Mouse (Mus musculus): Measurements from ENCODE around the gene Xirp1. TPM values are rescaled to one million over a fixed set of nuclear protein-coding genes. Genes with fewer than 3 reads are reported as not detected.

The Xirp1 gene
- polyA plus RNA-seq, 1 experiment from 2014 or later, result 38.2 TPM

DNA sequence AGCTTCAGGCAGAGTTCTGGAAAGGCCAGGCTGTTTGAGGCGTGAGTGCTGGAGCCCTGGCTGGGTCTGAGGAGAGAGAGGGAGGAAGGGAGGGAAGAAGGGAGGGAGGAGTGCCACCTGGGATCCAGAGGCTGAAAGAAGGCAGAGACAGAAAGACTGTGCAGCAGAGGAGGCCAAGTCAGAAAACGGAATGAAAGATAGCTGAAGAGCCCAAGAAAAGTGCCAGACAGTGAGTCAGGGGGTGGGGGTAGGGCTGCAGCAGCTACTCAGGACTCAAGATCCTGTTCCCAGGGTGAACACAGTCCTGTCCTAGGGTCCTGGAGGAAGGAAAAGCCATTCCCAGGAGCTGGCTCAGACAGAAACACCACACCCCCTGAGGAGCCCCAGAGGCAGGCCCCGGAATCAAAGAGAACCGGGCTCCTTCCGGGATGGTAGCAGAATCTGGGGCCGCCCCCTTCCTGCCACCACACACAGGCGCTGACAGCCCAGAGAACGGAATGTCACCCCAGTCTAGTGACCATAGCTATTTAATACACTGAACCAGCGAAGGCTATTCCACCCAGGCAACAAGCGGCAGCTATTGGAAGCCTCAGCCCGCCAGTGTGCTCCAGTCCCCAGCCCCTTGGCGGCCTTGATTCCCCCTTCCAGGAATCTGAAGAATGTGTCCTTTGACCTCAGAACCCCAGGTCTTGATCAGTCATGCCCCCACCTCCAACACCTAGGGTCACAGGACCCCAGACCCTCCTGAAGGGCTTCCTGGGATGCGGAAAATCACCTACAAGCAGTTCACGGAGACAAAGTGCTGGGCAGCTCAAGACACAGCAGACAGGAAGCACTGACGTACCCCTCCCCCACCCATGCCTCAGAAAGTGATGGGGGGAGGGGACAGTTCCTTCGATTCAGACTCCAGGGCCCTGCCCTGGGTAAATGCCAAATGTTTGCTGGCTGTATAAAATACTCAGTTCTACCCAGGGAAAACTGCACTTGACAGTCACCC lies 41.9 kb downstream of the Xirp1 start:
- Histone ChIP-seq H3K9me3 (replicated peaks; ENCODE audit: control insufficient read depth, low read length) (no peaks in the 10 kb centered on the region), H3K36me3 (ENCODE audit: control insufficient read depth, insufficient read depth, low read length) (no peaks in the 10 kb centered on the region), H3K27me3 (ENCODE audit: control insufficient read depth, insufficient read depth, low read length) (no peaks in the 10 kb centered on the region), H3K9ac (ENCODE audit: low read depth, low read length) (peak overlapping the region; percentile 66), H3K27ac (ENCODE audit: low read depth, low read length) (peak overlapping the region; percentile 98), H3K4me3 (ENCODE audit: low read depth, low read length) (peak overlapping the region; percentile 75), H3K4me1 (ENCODE audit: control insufficient read depth, insufficient read depth, low read length) (peaks cover 74% of the 10 kb centered on the region), H3K4me2 (peak overlapping the region; percentile 95)
- 0% methylated on average over 16 of the region's 16 CpGs for WGBS (ENCODE audit: insufficient replicate concordance)
- peak; percentile 27; the same call in 1 of the 2 replicates for ATAC-seq (replicated peaks; ENCODE audit: insufficient number of reproducible peaks, low FRiP score, low TSS enrichment)

DNA sequence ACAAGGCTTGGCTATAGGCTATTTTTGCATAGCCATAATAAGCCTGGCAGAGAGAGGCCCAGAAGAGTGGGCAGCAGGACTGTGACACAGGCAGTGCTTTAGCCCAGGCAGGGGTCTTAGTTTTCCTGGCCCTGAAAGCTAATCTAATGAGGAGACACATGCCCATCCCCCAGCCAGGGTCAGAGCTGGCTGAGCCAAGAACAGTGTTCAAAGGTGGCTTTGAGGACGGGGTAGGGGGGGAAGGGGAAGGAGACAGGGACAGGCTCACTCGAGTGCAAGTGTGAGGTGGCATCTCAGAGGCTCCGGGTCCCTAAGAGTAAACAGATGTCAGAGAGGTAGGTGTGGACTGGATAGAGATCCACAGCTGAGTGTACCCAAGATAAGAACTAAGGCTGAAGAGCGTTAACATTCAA lies 42.6 kb downstream of the Xirp1 start:
- no peaks in the 10 kb centered on the region for H3K27me3 ChIP-seq (ENCODE audit: control insufficient read depth, insufficient read depth, low read length)
- no peaks in the 10 kb centered on the region for H3K36me3 ChIP-seq (ENCODE audit: control insufficient read depth, insufficient read depth, low read length)
- no peaks in the 10 kb centered on the region for H3K9me3 ChIP-seq (replicated peaks; ENCODE audit: control insufficient read depth, low read length)
- H3K4me2 ChIP-seq, result peak overlapping the region; percentile 95
- ATAC-seq (replicated peaks; ENCODE audit: insufficient number of reproducible peaks, low FRiP score, low TSS enrichment), result 0 out of 2 replicates have a peak, but pooled peaks have one; percentile 0
- peak overlapping the region; percentile 98 for H3K27ac ChIP-seq (ENCODE audit: low read depth, low read length)
- H3K9ac ChIP-seq (ENCODE audit: low read depth, low read length), result peak overlapping the region; percentile 66
- 3% methylated on average over 4 of the region's 4 CpGs for WGBS (ENCODE audit: insufficient replicate concordance)
- H3K4me1 ChIP-seq (ENCODE audit: control insufficient read depth, insufficient read depth, low read length), result peaks cover 76% of the 10 kb centered on the region
- peak overlapping the region; percentile 75 for H3K4me3 ChIP-seq (ENCODE audit: low read depth, low read length)

DNA sequence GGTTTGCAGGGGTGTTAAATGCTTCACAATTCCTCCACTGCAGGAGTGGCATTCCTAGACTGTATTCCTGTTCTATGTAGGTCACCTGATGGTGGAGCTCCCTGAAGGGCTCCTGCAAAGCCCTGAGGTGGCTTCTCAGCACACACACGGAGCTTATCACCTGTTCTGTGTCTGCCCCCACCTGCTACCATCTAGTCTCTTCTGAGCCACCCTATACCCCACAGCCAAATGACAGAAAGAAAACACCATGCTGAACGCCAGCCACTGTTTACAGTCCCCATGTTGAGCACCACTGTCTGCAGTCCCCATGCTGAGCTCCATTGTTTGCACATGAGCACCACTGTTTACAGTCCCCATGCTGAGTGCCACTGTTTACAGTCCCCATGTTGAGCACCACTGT lies 43.6 kb downstream of the Xirp1 start:
- H3K4me1 ChIP-seq (ENCODE audit: control insufficient read depth, insufficient read depth, low read length), result peaks cover 74% of the 10 kb centered on the region
- H3K4me2 ChIP-seq, result no peak overlapping the region
- H3K9ac ChIP-seq (ENCODE audit: low read depth, low read length), result no peak overlapping the region
- WGBS (ENCODE audit: insufficient replicate concordance), result 47% methylated on average over 2 of the region's 2 CpGs
- no peaks in the 10 kb centered on the region for H3K9me3 ChIP-seq (replicated peaks; ENCODE audit: control insufficient read depth, low read length)
- ATAC-seq (replicated peaks; ENCODE audit: insufficient number of reproducible peaks, low FRiP score, low TSS enrichment), result no peak
- H3K4me3 ChIP-seq (ENCODE audit: low read depth, low read length), result no peak overlapping the region
- peaks cover 5% of the 10 kb centered on the region; the same call in 1 of the 2 replicates for H3K36me3 ChIP-seq (ENCODE audit: control insufficient read depth, insufficient read depth, low read length)
- no peaks in the 10 kb centered on the region for H3K27me3 ChIP-seq (ENCODE audit: control insufficient read depth, insufficient read depth, low read length)
- no peak overlapping the region for H3K27ac ChIP-seq (ENCODE audit: low read depth, low read length)

DNA sequence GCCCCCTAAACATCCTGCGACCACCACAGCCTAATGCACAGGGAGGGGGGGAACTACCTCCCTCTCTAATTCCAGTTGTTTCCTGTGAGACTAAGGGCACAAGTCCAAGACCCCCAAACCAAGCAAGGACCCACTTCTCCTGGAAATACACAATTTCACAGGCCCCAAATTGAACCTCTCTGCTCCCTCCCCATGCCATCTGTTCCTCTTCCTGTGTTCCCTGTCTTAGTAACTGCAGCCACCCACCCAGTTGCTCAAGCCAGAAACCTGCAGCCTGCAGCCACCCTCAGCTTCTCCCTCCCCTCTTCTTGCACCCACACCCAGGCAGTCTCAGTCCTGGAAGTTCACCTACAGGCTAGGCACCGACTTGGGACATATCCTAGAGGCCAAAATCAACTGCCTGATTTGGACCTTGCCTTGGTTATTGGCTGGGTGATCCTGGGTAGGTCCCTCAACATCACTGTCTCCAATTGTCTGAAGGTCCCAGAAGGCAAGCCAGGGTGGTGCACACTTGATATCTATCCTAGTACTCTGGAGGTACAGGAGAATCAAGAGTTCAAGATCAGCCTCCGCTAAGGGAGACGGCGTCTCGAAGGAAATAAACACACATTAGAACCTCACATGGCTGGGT lies 44.5 kb downstream of the Xirp1 start:
- no peak overlapping the region for H3K27ac ChIP-seq (ENCODE audit: low read depth, low read length)
- WGBS (ENCODE audit: insufficient replicate concordance), result 78% methylated on average over 6 of the region's 6 CpGs
- H3K27me3 ChIP-seq (ENCODE audit: control insufficient read depth, insufficient read depth, low read length), result no peaks in the 10 kb centered on the region
- peaks cover 7% of the 10 kb centered on the region for H3K36me3 ChIP-seq (ENCODE audit: control insufficient read depth, insufficient read depth, low read length)
- no peak overlapping the region for H3K4me2 ChIP-seq
- no peak overlapping the region for H3K9ac ChIP-seq (ENCODE audit: low read depth, low read length)
- H3K4me3 ChIP-seq (ENCODE audit: low read depth, low read length), result no peak overlapping the region
- H3K4me1 ChIP-seq (ENCODE audit: control insufficient read depth, insufficient read depth, low read length), result peaks cover 66% of the 10 kb centered on the region
- no peaks in the 10 kb centered on the region for H3K9me3 ChIP-seq (replicated peaks; ENCODE audit: control insufficient read depth, low read length)
- no peak for ATAC-seq (replicated peaks; ENCODE audit: insufficient number of reproducible peaks, low FRiP score, low TSS enrichment)

DNA sequence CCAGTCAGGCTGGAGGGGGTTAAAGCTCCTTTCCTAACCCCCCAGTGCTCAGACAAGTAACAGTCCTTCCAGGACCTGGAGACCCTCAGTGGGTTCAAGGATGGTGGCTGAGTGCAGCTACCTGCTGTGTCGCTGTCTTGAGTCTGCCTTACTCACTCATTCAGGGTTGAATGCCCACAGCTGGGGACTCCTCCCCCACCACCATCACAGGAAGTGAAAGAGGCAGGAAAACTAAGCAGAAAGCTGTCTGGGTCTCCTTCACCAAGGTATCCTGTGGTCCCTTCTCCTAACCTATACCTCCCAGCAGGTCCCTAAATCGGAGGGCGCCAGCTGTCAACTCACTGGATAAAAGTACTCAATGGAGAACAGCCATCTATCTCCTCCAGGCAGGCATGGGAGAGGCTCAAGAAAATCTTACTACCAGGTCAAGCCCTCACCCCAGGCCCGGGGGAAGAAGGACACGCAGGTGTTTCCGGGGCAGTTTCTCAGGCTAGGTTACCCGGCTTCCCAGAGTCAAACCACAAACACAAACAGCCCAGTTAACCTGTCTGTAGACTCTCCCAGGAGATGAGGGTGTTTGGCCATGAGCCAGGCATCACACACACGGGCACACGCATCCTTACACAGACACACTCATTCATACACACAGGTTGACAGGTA lies 45.1 kb downstream of the Xirp1 start:
- Histone ChIP-seq H3K27me3 (ENCODE audit: control insufficient read depth, insufficient read depth, low read length) (no peaks in the 10 kb centered on the region), H3K4me2 (peak overlapping the region; percentile 20), H3K4me3 (ENCODE audit: low read depth, low read length) (no peak overlapping the region), H3K4me1 (ENCODE audit: control insufficient read depth, insufficient read depth, low read length) (peaks cover 66% of the 10 kb centered on the region), H3K9me3 (replicated peaks; ENCODE audit: control insufficient read depth, low read length) (no peaks in the 10 kb centered on the region), H3K27ac (ENCODE audit: low read depth, low read length) (peak overlapping the region; percentile 48), H3K9ac (ENCODE audit: low read depth, low read length) (no peak overlapping the region), H3K36me3 (ENCODE audit: control insufficient read depth, insufficient read depth, low read length) (peaks cover 14% of the 10 kb centered on the region)
- ATAC-seq (replicated peaks; ENCODE audit: insufficient number of reproducible peaks, low FRiP score, low TSS enrichment), result no peak
- 46% methylated on average over 9 of the region's 9 CpGs for WGBS (ENCODE audit: insufficient replicate concordance)

DNA sequence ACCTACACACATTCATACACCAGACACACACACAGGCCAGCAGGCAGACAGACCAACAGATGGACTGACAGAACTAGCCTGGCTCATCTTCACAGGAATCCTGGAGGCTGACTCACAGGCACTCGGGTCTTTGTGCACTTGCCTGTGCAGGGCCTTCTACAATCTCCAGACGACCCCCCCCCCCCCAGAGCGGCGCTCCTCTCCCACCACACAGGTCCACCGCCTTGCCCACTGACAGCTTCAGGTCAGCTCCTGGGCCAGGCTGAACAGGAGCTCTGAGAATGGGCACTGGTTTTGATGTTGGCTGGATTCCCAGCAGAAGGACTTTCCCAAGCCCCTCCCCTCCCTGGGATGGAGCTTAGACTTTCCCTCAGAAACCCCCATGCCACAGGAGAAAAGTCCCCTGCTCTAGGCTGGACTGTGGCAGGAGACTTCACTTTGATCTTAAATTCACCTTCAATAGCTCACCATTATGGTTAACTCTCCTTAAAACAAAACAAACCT lies 45.8 kb downstream of the Xirp1 start:
- Histone ChIP-seq H3K27me3 (ENCODE audit: control insufficient read depth, insufficient read depth, low read length) (no peaks in the 10 kb centered on the region), H3K9me3 (replicated peaks; ENCODE audit: control insufficient read depth, low read length) (no peaks in the 10 kb centered on the region), H3K27ac (ENCODE audit: low read depth, low read length) (peak overlapping the region; percentile 48), H3K4me3 (ENCODE audit: low read depth, low read length) (no peak overlapping the region), H3K4me2 (peak overlapping the region; percentile 20), H3K36me3 (ENCODE audit: control insufficient read depth, insufficient read depth, low read length) (peaks cover 18% of the 10 kb centered on the region), H3K4me1 (ENCODE audit: control insufficient read depth, insufficient read depth, low read length) (peaks cover 62% of the 10 kb centered on the region), H3K9ac (ENCODE audit: low read depth, low read length) (peak overlapping the region; percentile 40; the same call in 1 of the 2 replicates)
- ATAC-seq (replicated peaks; ENCODE audit: insufficient number of reproducible peaks, low FRiP score, low TSS enrichment), result no peak
- 22% methylated on average over 5 of the region's 5 CpGs for WGBS (ENCODE audit: insufficient replicate concordance)

DNA sequence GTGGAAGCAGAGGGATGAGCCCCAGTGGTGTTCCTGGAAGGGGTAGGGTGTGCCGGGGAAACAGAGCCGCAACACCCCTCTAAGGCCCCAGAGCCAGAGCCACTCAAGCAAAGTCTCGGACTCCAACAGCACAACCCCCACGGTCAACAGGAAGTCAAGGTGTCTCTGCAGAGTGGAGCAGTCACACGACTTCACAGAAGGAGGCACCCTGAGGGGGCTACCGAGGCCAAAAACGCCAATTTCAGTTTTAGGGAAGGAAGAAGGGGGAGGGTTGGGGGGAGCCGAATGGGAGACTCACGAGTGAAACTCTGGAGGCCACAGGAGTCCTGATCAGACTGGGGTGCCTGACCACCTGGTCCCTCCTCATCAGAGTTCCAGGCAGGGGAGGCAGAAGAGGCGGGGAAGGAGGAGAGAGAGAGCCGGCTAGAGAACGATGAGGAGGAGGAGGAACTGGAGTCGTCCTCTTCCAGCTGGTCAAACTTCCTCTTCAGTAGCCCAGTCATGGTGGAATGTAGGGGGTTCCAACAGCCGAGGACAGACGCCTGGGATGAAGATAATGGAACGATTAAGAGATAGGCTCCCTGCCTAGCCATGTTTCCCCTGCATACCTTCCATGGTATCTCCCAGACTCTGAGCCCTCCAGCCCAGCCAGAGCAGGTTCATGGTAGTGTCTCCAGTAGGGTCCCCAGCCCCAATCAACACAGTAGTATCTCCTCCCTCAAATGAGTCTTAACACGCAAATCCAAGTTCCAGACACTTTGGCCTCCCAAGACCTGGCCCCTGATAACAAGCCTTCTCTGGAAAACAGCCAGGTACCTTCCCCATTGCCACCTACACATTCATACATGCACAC lies 46.5 kb downstream of the Xirp1 start:
- Histone ChIP-seq H3K27ac (ENCODE audit: low read depth, low read length) (peak overlapping the region; percentile 48; the same call in 1 of the 2 replicates), H3K4me1 (ENCODE audit: control insufficient read depth, insufficient read depth, low read length) (peaks cover 55% of the 10 kb centered on the region), H3K9me3 (replicated peaks; ENCODE audit: control insufficient read depth, low read length) (no peaks in the 10 kb centered on the region), H3K9ac (ENCODE audit: low read depth, low read length) (peak overlapping the region; percentile 40; the same call in 1 of the 2 replicates), H3K4me2 (peak overlapping the region; percentile 20), H3K4me3 (ENCODE audit: low read depth, low read length) (no peak overlapping the region), H3K27me3 (ENCODE audit: control insufficient read depth, insufficient read depth, low read length) (no peaks in the 10 kb centered on the region), H3K36me3 (ENCODE audit: control insufficient read depth, insufficient read depth, low read length) (peaks cover 25% of the 10 kb centered on the region)
- no peak for ATAC-seq (replicated peaks; ENCODE audit: insufficient number of reproducible peaks, low FRiP score, low TSS enrichment)
- WGBS (ENCODE audit: insufficient replicate concordance), result 20% methylated on average over 17 of the region's 17 CpGs
